Mouse (Mus musculus) hindlimb bud, embryonic 11.5 days (tissue): ENCODE data around the gene Sqor.

Experiments used
- DNase-seq: peaks from one replicate; pipeline ENCODE4 v3.0.0-alpha.2; 2012; ENCODE audit warnings: low read depth, low spot score; ENCODE audit errors: extremely low spot score

Sqor gene

DNA sequence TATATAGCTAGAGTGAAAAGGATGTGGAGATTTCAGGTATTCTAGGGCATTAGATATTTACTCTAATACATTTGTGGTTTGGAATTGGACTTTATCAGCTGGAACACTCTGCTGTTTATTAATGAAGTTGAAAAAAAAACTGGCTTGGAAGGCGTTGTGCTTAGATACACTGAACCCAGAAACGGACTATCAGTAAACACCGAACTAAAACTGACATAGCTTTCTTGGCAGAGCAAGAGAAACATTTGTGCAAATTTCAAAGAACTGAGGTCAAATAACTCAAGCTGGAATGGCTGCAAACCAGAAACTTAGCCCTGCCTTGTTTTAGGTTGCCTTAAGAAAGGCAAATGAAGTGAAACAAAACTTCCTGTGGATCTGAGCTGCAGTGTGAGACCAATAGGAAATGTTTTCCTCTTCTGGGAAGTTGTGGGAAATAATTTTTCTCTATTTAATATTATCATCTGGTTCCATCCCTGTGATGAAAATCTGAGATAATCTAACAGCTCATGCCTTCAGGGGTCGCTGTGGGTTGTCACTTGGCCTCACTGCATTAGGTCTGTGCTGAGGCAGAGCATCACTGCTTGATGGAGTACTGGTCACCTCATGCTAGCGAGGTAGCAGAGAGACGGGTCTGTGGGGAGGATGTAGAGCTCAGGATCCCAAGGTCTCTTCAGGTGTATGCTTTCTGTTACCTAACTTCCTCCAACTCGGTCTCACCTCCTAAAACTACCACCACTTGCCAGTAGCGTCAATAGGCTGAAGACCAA is 16.7 kb downstream of the Sqor start:
- DNase-seq = no peak

DNA sequence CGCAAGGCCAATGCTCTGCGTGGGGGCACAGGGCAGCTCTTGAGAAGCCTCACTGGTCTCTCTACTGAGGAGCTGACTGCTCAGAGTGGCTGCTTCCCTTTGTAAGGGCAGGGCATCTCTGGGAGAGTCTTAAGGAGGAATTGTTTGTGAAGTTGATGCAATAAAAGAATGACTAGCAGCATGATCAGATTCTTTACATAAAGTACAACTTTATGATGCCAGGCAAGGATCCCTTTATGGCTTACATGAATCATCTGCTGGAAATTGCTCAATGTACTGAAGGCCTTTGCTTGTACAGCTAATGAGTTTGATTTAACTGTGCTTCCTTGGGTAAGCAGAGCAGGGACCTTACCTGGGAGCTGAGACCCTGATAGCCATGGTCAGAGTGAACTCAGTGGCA is 18.7 kb downstream of the Sqor start:
- DNase-seq = no peak

DNA sequence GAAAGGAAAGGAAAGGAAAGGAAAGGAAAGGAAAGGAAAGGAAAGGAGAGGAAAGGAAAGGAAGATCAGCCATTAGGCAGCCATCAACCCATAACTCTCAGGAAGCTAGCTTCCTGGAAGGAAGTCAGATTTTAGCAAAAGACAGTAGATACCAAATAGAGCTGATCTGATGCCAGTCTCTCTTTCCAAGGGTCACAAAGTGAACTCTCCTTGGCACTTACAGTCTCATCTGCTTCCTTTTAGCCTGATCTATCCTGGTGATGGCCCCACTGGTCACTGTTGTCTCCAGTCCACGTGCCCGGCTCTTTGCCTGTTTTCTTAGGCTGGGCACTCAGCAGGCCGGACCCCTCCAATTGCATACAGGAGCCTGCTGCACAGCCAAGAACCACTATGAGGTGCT is 19.7 kb downstream of the Sqor start:
- DNase-seq = no peak

DNA sequence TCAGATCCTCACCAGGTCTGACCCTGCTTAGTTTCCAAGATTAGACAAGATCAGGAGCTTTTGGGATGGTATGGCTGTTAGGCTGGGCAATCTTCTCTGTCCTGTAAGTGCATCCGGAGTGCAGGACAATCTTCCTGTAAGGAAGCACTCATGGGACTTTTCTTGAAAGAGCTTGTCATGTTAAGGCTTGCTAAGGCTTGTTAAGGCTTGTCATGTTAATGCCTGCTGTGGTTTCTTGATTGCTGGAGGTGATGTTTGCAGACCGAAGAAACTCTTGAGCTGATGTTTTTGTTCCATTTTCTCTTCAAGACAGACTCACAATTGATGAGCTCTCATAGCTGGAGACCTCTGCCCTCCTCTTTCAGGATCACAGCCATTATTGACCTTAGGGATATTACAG is 21.1 kb downstream of the Sqor start:
- no peak for DNase-seq

DNA sequence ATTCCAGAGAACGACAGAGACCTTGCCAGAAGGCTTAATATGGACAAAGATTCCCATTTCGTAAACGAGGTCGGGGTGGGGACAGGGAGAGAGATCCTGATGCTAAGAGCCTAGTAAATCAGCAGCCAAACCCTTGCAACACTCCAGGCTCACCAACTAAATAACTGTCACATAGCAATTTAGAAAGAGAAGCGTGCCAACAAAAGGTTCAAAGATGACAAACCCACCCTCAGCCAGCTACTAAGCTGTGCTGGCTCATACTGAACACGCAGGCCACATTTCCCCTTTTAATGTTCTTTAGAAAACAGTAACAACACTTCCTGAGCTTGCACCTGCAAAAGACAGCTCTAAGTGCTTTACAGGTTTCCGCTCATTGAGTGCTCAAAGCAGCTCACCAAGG is 24.3 kb downstream of the Sqor start:
- DNase-seq = no peak

DNA sequence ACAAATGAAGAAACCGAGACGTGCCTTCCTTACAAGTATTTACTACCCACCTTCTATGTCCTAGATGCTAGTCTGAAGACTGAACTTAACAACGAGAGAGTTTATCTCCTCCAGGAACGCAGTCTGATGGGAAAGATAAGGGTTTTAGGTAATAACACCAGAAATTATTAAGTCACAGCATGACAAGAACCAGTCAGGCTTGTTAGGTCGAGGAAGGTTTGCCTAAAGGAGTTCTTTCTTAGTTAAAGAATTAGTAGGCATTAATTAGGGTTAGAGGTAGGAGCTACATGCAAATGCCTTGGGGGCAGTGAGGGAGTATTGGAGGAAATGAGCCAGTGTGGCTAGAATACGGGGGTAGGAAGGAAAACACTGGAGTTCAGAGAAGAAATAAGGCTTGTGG is 24.7 kb downstream of the Sqor start:
- no peak for DNase-seq

DNA sequence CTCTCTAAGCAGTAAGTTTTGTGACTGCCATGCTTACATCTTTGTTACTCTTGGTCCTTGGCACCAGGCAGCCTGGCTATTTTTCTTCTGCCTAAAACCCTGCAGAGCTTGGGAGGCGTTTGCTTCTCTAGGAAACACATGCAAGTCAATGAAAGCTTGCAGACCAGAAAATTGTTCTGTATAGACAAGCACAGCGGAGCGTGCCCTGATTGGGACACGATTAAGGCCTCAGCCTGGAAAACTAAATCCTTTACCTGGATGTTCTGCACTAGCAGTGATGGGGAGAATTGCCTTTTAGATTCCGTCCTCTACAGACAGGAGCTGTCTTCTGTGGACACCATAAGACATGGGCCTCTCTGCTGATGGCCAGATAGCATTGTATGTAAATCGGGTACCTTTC is 39.4 kb downstream of the Sqor start:
- DNase-seq = no peak

DNA sequence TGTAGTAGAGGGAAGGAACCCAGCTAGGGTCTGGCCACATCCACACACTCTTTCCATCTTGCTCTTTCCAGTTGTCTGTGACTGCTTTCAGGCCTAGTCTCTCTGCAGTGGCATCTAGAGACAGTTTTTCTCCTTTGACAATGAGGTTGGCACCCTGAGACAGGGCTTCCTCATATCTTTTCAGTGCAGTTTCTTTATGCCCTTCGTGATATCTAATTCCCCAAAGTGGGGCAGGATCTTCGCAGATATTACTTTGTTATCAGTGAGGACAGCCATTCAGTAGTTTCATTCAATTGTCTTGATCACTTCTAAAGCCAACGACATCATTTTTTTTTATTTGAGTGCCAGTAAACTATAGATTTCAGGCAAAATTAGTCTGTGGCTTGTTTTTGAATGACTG is 41.0 kb downstream of the Sqor start:
- DNase-seq = no peak

DNA sequence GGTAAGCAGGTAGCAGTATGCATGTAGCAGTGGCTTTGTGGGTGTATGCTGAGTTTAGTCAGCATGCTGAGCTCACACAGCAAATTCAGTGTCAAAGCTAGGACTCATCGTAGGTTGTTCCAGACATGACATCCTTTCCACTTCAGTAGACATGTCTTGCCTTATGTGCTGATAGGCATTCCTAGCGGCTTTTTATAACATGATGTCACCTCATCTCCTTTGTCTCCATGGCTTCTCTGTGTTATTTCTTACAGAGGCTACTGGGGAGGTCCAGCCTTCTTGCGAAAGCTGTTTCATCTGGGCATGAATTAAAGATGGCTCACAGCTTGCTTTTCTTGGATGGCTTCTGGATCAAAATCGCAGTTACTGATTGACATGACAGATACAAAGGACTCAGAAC is 44.0 kb downstream of the Sqor start:
- no peak for DNase-seq

DNA sequence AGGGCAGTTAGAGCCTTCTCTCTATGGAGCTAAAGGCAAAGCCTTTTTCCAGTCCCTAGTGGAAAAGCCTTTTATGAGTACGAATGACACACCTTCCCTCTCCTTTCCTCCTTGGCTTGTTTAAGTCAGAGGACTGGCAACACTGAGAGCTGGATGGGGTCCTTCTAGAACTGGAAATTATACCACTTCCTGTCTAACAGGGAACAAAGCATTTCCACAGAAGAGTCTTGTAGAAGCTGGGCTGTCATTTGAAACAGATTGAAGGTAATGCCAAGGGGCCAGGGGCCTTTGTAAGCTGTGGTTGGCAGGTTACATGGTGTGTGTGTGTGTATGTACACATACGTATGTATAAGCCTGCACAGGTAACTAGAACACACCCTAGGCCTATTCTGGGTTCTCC is 51.9 kb downstream of the Sqor start:
- DNase-seq = no peak

DNA sequence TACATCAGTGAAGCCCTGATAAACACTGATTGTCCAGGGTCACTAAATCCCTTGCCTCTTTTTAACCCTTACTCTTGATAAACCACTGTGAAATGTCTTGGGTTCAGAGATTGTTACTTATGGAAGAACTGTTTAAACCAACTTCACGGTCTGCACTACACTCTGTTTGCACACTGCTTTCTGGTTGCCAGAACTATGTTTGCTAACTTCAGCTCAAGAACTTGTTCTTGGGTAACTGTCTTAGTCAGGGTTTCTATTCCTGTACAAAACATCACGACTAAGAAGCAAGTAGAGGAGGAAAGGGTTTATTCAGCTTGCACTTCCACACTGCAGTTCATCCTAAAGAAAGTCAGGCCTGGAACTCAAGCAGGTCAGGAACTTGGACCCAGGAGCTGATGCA is 56.2 kb downstream of the Sqor start:
- no peak for DNase-seq

DNA sequence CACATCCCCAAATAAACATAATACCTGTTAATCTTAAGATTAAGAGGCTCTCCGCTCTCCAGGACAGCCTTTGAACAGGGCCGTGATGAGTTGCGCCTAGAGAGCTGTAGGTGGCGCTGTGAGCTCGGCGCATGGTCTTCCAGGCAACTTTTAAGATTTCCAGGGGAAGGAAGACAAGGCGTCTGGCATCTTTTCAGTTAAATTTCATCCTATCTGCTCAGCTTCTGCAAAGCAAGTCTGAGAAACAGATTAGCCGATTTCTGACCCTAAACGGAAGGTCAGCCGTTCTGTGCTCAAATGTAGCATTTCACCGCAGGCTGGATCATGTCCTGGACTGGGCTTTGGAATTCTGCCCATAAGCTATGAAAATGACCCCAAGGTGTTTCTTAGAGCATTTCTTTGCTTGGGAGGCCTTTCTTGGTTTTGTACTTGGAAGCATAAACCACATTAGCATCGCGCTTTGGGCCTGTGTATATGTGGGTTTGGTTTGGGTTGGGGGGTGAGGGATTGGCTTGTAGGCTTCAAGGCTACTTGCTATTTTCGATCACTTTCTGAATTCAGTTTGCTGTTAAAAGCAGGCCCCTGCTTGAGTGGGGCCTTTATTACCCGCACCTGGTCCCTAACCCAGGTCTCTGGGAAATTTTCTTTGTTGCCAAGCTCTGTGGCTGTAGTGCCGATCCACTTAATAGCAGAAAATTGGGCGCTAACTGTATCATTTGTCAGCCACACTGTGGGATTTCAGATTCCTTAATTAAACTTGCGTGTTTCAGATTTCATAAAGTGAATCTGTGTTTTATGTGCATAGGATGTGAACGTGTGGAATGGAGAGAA is 60.6 kb downstream of the Sqor start:
- peak; percentile 16 for DNase-seq

DNA sequence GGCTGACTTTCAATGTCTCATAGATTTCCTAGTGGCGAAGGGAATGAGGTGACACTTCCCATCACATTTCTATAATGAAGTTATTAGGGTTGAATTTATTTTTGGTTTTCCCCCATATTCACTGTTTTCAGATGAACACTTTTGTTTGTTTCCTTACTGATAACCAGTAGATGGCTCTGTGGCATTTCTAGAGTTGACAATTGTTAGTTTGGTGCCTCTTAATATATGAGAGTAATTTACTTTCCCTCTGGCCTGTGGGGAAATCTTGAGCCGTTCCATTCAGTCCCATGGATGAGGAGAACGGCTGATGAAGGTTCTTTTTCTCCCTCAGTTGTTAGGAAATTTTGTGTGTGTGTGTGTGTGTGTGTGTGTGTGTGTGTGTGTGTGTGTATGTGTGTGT is 61.3 kb downstream of the Sqor start:
- no peak for DNase-seq

DNA sequence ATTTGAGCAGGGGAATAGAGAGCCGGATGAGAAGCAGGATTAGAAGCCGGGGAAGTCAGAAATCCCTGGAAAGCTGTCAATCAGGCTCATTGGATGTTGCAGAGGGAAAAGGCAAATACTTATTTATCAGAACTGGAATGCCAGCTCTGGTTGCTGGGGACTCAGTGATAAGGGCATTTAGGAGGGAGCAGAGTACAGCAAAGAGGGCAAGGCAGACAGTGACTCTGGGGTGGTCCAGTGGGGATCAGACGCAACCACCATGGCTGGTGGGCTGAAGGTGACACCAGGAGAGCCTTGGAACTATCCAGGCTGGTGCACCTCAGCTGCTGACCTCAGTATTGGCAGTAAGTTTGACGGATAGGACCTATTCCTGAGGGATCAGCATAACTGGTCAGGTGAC is 89.6 kb downstream of the Sqor start:
- DNase-seq = no peak

DNA sequence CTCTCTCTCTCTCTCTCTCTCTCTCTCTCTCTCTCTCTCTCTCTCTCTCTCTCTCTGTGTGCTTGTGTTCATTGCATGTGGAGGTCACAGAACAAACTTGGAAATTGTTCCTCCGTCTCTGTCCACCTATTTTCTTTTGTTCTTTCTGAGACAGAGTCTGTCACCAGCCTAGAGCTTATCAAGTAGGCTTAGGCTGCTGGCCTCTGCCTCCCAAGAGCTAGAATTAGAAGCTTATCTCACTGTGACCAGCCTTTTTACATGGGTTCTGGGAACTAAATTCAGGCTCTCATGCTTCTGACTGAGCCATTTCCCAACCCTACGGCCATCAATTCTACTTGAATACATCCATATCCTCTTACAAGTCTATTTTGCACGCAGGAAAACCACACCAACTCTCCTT is 90.3 kb downstream of the Sqor start:
- no peak for DNase-seq
